Mouse (Mus musculus): ENCODE data around the gene Bcl6b.

- TF ChIP-seq CTCF (IDR thresholded peaks at IDR 0.05; ENCODE audit: extremely low read depth, insufficient read length, insufficient replicate concordance, low read depth, low read length), result no peak
- TF ChIP-seq POLR2A (IDR thresholded peaks at IDR 0.05; ENCODE audit: low read depth, low read length), result no peak
Measured at GRCm38 (mm10) chr11:70198332-70198731, 31.3 kb downstream of the Bcl6b start.

Data from small intestine, adult 2 months (tissue).